Mouse (Mus musculus) thymus, adult 2 months (tissue): ENCODE measurements around the gene Csk. TPM values are rescaled to one million over a fixed set of nuclear protein-coding genes. Genes with fewer than 3 reads are reported as not detected.
A peak's percentile ranks its signal among the peaks of the same experiment; 100 is the strongest.

Experiments
- DNase-seq: peaks from one replicate; pipeline ENCODE4 v3.0.0; 2021
- H3K27ac ChIP-seq: fragments of 200-500 bp; 2 replicates; pipeline ENCODE4 v1.5.1; 2012; ENCODE audit warnings: low read length, control low read depth; ENCODE audit not compliant: control insufficient read depth, insufficient read depth
- H3K27me3 ChIP-seq: fragments of 200-500 bp; 2 replicates; pipeline ENCODE4 v1.6.1; 2012; ENCODE audit warnings: mild to moderate bottlenecking, low read length, moderate library complexity, mixed read lengths; ENCODE audit not compliant: control insufficient read depth, insufficient read depth
- H3K36me3 ChIP-seq: fragments of 200-500 bp; 2 replicates; pipeline ENCODE4 v1.6.1; 2012; ENCODE audit warnings: mild to moderate bottlenecking, low read length, moderate library complexity; ENCODE audit not compliant: control insufficient read depth, insufficient read depth
- H3K4me1 ChIP-seq: fragments of 200-500 bp; replicated peaks from 2 replicates; pipeline ENCODE4 v1.6.1; 2012; ENCODE audit warnings: low read length; ENCODE audit not compliant: control insufficient read depth, insufficient read depth
- H3K4me3 ChIP-seq: fragments of 200-500 bp; 2 replicates; pipeline ENCODE4 v1.5.1; 2012; ENCODE audit warnings: mild to moderate bottlenecking, low read length, control low read depth, moderate library complexity; ENCODE audit not compliant: control insufficient read depth, insufficient read depth
- CTCF ChIP-seq: fragments of 200-500 bp; IDR thresholded peaks from 2 replicates; pipeline ENCODE4 v1.5.1; 2012; ENCODE audit warnings: mild to moderate bottlenecking, control low read depth, low read length, moderate library complexity, borderline replicate concordance; ENCODE audit not compliant: control insufficient read depth, poor library complexity, insufficient read depth; ENCODE audit errors: extremely low read depth
- POLR2A ChIP-seq: fragments of 200-500 bp; IDR thresholded peaks from 2 replicates; pipeline ENCODE4 v1.6.1; 2012; ENCODE audit warnings: mild to moderate bottlenecking, low read length, control low read depth, moderate library complexity; ENCODE audit not compliant: control insufficient read depth, poor library complexity, insufficient read depth; ENCODE audit errors: extremely low read depth
- WGBS: fragments of 180-500 bp; shearing (Covaris S2); methylation state at CpG from one replicate; pipeline ENCODE4 v1.1.7; 2018; 5-methylcytosine and 5-hydroxymethylcytosine counted together
- polyA plus RNA-seq: library from polyadenylated mRNA; depleted of rRNA; stranded (reverse); fragments of >200 nt; gene quantifications from 2 replicates; pipeline ENCODE4 v1.2.3, GENCODE M21; 2012

Gene Csk
- polyA plus RNA-seq, 1 experiment = 245 TPM

DNA sequence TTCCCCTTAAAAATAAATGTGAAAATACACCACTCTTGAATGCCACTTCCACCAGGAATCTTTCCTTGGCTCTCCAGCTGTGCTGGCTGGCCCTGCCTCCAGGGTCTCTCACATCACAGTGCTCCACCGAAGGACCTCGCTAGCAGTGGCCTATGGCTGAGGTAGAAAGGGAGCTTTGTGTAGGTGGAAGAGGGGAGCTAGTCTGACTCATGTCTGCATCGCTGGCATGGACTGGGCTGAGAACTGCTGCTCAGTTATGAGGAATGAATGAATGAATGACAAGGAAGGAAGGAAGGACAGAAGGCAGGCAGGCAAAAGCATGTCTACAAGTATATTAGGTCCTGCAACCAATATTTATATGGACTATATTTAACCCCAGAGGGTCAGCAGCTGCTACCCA is 16.2 kb downstream of the Csk start:
- Histone ChIP-seq H3K27ac (peak overlapping the region; percentile 90; the same call in 1 of the 2 replicates), H3K27me3 (no peaks in the 10 kb centered on the region), H3K36me3 (no peaks in the 10 kb centered on the region; the same call in 1 of the 2 replicates), H3K4me3 (no peak overlapping the region), H3K4me1 (peaks cover 75% of the 10 kb centered on the region)
- DNase-seq = no peak
- 39% methylated on average over 3 of the region's 3 CpGs for WGBS
- TF ChIP-seq CTCF (no peak), POLR2A (no peak)

DNA sequence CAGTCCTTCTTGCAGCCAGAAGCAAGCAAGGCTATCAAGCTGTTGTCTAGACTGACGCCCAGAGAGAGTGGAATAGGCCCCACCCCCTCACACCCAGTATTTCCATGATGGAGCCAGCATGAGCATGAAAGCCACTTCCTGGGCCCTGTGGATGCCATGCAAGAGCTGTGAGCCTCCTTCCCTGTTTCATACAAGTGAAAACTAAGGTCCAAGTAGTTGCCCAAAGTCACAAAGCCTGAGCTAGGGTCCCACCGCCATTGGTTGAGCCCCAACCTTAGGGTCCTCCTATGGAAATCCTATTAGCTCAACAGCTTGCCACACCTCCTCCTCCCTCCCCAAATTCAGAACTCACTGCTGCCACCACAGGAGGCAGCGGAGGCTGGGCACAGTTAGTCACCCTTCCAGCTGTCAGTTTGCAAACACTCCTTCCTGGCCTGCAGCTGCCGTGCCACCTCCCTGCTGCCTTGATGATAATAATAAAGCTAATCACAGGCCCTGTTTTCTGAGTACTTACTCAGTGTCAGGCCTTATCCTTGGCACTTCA is 19.9 kb downstream of the Csk start:
- peaks cover 24% of the 10 kb centered on the region for H3K36me3 ChIP-seq
- DNase-seq = peak; percentile 51
- no peaks in the 10 kb centered on the region for H3K27me3 ChIP-seq
- H3K27ac ChIP-seq = peak overlapping the region; percentile 20; the same call in 1 of the 2 replicates
- no peak for TF ChIP-seq POLR2A
- 35% methylated on average over 4 of the region's 4 CpGs for WGBS
- H3K4me3 ChIP-seq = no peak overlapping the region
- H3K4me1 ChIP-seq = peaks cover 50% of the 10 kb centered on the region

DNA sequence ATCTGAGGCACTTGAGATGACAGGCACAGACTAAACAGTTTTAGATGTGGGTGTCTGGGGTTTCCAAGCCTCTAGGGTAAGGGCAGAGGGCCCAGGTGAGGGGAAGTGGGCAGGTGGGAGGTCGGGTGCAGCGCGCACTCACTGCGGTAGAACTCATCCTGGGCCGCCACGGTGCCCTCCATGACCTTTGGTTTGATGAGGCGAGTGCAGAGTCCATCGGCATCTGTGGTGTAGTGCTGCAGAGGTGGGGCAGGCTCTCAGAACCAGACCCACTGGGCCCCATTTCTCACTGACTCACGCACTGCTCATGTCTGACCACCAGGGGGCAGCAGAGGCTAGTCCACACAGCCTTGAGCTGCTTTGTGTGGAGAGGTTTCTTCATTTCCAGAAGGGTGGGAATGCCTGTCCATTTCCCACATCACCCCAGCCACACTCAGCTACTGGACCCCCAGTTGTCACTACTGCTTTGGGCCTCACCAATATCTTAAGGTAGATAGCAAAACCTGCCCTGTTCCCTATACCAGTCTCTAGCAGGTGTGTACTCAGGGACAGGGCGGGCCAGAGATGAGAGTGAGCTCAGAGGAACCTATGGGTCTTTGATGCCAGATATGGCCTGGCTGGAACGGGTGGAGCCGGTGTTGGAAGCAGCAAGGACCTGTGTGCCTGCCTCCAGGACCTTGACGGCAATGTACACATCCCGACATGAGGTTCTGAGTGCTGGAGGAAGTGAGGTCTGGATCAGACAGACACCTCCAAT is 24.1 kb downstream of the Csk start:
- 32% methylated on average over 14 of the region's 14 CpGs for WGBS
- H3K27ac ChIP-seq = no peak overlapping the region; the same call in 1 of the 2 replicates
- H3K4me3 ChIP-seq = no peak overlapping the region
- peak; percentile 75 for DNase-seq
- peaks cover 26% of the 10 kb centered on the region for H3K4me1 ChIP-seq
- no peaks in the 10 kb centered on the region for H3K27me3 ChIP-seq
- TF ChIP-seq POLR2A (no peak), CTCF (peak; percentile 99)
- H3K36me3 ChIP-seq = peaks cover 64% of the 10 kb centered on the region

DNA sequence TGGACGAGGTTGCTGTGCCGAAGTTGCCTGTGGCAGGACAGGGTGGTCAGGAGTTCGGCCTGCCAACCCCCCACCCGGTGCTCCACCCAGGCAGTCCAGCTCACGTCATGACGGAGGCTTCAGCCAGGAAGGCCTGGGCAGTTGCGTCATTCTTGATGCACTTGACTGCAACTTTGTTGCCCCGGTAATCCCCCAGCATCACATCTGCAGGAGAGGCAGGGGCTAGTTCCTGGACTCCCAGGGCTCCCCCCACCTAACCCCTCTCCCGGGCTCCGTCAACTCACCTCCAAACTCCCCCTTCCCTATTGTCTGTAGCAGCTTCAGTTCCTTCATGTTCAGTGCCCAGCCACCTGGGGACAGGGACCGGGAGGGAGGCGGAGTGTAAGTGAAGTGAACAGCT is 24.7 kb downstream of the Csk start:
- DNase-seq = no peak
- WGBS = 78% methylated on average over 12 of the region's 12 CpGs
- Histone ChIP-seq H3K4me3 (no peak overlapping the region), H3K27ac (peak overlapping the region; percentile 7; the same call in 1 of the 2 replicates), H3K36me3 (peaks cover 64% of the 10 kb centered on the region), H3K27me3 (no peaks in the 10 kb centered on the region), H3K4me1 (peaks cover 21% of the 10 kb centered on the region)
- no peak for TF ChIP-seq CTCF
- TF ChIP-seq POLR2A = no peak

DNA sequence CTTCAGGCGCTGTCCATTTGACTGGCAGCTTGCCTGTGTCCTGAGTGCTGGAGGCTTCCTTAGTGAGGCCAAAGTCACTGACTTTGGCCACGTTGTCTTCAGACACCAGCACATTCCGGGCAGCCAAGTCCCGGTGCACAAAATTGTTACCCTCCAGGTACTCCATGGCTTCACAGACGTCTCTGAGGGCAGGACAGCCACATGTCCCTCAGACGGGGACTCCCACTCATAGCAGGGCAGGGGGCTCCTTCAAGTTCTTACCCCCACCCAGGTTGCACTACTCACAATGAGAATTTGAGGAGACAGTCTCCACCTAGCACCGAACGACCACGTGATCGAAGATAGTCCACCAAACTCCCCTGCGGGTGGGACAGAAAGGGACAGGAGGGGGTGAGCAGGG is 25.5 kb downstream of the Csk start:
- Histone ChIP-seq H3K4me3 (no peak overlapping the region), H3K36me3 (peaks cover 64% of the 10 kb centered on the region), H3K27me3 (no peaks in the 10 kb centered on the region), H3K4me1 (peaks cover 12% of the 10 kb centered on the region), H3K27ac (no peak overlapping the region)
- no peak for TF ChIP-seq CTCF
- no peak for TF ChIP-seq POLR2A
- 94% methylated on average over 11 of the region's 11 CpGs for WGBS
- DNase-seq = no peak

DNA sequence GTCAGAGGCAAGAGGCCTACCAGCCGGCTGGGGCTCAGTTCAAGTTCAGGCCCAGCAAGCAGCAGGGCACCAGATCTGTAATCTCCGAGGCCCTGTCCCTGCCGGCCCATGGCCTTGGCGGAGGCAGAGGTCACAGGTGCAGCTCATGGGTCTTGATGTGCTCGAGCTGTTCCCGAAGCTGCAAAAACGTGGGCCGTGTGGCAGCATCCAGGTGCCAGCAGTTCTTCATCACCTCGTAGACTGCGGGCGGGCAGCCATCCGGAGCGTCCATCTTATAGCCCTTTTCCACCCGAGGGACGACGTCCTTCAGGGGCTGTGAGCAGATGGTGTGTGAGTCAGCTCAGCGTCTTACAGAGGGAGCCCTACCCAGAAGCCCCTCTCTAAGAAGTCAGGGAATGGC is 26.2 kb downstream of the Csk start:
- Histone ChIP-seq H3K27ac (no peak overlapping the region), H3K27me3 (no peaks in the 10 kb centered on the region), H3K4me3 (no peak overlapping the region), H3K4me1 (peaks cover 12% of the 10 kb centered on the region), H3K36me3 (peaks cover 64% of the 10 kb centered on the region)
- no peak for DNase-seq
- TF ChIP-seq CTCF = no peak
- TF ChIP-seq POLR2A = no peak
- WGBS = 96% methylated on average over 17 of the region's 17 CpGs
